Mouse (Mus musculus) lung, postnatal 25 days (tissue): ENCODE measurements around the gene Clcn3.
"Not testable (repeated sequence)": the region's sequence is repeated elsewhere in the genome, so short reads cannot be mapped to it uniquely, and the experiment has no call there.

Source experiments
- DNase-seq: peaks from one replicate; pipeline ENCODE4 v3.0.0; 2022; ENCODE audit warnings: low spot score

Clcn3 gene

GRCm38 (mm10) chr8:60982701-60983687, at the start of gene Clcn3:
TSS of gene Clcn3 (minus strand) at chr8:60983300.
- DNase-seq = peak; percentile 99

DNA sequence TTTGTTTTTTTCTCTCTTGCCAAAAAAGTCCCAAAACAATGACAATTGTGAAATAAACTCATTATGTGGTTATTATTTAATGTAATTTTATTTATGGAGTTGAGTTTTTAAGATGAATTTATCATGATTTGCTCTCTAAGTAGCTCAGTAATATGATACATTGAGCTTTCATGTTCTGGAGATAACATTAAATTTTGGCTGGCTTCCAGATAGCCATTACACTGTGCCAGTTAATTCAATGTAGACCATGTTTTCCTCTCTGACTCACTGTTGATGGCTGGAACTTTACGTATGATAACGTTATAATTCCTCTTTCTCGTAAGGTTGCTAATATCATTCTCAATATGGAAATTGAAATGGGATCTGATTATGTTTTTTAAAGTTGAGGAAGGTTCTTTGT, 13.4 kb upstream of the Clcn3 start:
- DNase-seq = no peak

- DNase-seq = no peak
Observed at GRCm38 (mm10) chr8:60993639-60993986, 10.5 kb upstream of the Clcn3 start.

DNA sequence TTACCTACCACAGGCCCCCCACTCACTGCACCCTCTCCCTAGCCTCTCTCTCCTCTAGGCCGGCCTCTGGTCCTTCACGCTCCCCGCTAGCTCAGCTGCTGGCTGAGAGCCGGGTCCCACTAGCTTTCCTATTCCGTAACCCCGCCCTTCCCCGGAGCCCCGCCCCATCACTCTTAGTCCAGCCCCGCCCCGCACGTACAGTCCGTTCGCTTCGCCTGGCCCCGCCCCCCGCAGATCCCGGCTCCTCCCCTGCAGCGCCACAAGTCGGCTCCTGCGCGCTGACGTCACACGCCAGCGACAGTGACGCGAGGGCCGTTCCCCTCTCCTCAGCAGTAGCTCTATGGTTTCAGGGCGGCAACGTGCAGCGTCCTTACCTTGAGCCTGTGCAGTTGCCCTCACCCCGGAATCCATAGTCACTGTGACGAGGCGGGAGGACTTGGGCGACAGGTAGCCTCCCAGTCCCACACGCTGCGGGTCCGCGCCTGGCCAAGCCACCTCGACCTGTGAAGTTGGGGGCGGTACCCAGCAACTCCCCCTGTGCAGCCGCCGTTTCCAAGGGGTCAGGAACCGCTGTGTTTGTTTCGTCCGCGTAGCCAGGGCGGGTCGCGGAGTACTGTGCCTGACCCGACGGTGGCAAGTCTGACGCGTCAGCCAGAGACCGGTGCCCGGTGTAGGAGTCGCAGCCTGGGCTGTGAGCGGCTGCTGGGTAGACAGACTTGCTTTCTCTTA, 10.0 kb upstream of the Clcn3 start, which contains the start of gene Nek1:
Nek1 (plus strand) TSS at position 286 of the 729 bp plus-strand sequence.
- DNase-seq = peak; percentile 98

DNA sequence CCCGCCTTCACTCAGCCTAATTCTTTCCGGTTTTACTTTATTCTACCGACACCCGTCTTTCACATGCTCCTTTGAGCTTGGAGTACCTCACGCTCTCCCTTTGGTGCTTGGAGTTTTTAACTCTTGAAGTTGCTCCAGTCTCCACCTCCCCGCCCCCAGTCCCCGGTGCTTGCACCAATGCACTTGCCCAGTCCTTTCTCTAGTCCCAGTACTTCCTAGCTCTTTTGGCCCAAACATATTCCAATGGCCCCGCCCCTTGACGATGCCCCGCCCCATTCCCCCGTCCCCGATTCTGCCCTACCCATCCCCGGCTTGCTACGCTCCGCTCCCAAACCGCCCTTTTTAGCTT, 9.4 kb upstream of the Clcn3 start:
- peak; percentile 80 for DNase-seq

DNA sequence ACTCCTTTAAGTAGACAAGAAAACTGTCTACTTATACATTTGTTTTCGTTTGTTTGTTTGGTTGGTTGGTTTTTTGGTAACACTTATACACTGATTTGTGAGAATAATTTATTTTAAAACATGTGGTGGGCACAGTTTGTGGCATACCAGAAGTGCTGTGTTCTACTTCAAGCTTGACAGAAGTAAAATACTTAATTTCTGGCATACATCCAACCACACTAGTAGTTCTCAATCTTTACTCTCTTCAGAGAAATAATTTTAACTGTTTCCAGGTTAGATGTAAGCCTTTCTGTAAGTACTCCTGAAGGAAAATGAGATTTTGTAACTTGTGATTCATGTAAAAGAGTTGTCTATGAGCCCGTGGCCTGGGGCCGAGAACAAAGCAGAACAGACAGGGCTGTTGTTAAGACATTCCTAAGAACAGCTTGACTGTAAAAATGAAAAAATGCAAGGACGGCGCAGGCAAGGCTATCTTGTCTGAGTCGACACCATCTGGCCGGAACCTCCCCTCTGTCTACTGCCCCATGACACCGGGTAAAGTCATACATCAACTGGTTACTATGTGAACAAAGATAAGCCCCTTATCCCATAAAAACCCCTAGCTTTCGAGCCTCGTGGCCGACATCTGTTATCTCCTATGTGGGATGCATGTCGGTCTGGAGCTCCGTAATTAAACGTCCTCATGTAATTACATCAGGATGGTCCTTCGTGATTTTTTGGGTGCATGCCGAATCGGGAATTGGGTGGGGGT, 1.3 kb upstream of the Clcn3 start:
- not testable (repeated sequence) for DNase-seq

GRCm38 (mm10) chr8:60983688-60984079, 584 bp upstream of the Clcn3 start:
- DNase-seq = peak; percentile 75

DNA sequence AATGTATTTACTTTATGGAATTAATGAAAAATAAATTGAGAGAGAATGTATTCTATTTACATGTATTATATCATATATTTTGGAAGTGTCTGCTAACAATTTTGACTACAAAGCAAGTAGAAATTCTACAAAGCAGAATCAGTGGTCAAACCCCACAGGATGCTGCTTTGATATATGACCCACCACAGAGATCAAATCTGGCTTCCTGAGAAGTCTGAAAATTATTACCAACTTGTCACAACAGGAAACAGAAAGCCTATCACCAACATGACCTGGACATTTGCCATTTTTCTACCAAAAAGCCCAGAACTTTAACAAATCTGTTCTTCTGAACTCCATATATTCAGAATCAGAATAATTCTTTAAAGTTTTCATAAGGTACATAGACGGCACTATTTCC, 1.7 kb downstream of the Clcn3 start:
- DNase-seq = no peak

DNA sequence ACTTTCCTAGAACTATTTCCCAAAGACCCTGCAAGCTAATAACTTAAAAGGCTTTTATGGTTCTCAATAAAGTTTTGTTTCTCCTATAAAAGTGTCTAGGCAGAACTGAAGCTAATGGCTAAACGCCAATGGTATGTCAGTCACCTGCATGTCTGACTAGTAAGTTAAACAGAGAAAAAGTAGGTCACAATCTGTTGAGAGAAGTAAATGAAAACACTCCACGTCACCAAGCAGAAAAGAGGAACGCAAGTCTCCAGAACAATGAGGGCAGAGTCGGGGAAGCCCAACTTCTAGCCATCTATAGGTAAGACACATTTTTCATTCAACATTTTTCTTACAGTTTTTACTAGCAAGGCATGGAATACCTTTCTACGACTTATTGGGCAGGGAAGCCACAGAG, 4.6 kb downstream of the Clcn3 start:
- DNase-seq = no peak

DNA sequence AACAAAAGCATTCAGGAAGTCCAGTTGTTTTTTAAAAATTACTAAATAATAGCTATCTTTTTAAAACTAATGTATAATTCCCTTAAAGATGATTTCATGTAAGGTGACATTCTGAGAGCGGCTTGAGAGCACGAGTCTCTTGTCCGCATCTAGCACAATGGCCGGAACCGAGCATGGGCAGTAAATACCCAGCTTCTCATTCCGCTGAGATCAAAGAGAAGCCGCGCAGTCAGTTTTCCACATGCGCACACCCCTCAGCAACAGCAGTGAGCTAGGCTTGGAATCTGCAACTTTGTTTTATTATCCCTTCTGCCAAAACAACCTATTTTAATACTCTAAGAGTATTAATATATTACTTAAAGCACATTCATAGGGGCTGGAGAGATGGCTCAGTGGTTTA, 6.3 kb downstream of the Clcn3 start:
- no peak for DNase-seq

DNA sequence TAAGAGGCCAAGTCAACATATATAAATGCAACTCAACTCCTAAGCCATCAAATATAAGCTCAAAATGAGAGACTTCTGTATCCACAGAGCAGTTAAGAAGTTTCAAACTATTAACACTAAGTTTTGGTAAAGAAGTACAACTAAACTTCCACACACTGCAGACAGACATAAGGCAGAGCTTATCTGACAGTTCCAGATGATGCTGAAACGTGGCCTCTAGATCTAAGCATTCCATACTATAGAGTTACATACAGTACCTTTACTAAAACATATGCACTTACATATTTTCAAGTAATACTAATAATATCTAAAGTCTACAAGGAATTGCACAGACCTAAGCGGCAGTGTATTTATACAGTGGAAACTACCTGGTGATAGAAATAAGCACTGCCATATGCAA, 8.3 kb downstream of the Clcn3 start:
- no peak for DNase-seq

GRCm38 (mm10) chr8:60973448-60973847, 9.7 kb downstream of the Clcn3 start:
- no peak for DNase-seq

GRCm38 (mm10) chr8:60971808-60972207, 11.3 kb downstream of the Clcn3 start:
- no peak for DNase-seq

- DNase-seq = no peak
Observed at GRCm38 (mm10) chr8:60969091-60969490, 14.0 kb downstream of the Clcn3 start.

DNA sequence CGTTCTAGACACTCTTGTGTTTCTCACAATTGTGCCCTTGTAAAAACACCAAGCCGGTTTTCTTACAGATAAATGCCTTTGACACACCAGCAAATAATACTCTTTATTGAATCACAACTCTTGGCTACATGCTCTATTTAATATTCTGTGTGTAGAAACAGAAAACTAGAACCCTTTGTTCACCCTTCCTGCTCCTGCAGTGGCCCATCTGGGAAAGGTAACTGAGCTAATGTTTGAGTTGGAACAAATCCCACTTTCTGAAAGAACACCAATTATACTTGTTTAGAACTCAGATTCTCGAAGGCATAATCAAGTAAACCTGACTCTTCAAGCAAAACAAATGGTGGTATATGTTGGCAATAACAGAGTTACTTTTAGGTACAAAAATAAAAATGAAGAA, 17.4 kb downstream of the Clcn3 start:
- DNase-seq = no peak

DNA sequence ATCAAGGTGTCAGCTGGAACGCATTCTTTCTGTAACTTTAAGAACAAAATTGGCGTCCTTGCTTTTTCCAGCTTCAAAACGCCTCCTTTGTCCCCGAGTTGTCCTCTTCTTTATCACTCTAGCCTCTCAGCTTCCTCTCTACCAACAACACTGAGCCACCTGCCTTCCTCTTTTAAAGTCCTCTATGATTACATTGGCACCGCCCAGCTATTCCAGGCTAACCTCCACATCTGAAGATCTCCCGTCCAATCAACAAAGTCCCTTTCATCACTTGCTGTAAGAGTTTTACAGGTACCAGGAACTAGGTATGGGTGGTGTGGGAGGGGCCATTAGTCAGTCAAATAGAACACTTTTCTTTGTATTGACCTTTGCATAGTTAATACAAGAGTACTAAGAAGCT, 17.8 kb downstream of the Clcn3 start:
- no peak for DNase-seq

DNA sequence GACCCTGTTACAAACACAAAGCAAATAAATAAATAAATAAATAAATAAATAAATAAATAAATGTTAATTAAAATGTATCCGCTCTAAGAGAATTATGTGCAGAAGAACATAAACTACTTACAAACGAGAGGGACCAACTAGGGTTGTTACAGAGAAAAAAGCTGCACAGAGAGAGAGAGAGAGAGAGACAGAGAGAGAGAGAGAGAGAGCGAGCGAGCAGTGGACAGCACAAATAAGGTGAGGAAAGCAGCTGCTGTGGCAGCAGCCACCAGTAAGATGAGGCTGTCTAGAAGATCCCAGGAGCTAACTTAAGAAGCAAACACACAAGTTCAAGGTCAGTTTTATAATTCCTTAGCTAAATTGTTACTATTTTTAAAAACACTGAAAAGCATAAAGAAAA, 18.6 kb downstream of the Clcn3 start:
- no peak for DNase-seq

- no peak for DNase-seq
Observed at GRCm38 (mm10) chr8:60963931-60964330, 19.2 kb downstream of the Clcn3 start.

DNA sequence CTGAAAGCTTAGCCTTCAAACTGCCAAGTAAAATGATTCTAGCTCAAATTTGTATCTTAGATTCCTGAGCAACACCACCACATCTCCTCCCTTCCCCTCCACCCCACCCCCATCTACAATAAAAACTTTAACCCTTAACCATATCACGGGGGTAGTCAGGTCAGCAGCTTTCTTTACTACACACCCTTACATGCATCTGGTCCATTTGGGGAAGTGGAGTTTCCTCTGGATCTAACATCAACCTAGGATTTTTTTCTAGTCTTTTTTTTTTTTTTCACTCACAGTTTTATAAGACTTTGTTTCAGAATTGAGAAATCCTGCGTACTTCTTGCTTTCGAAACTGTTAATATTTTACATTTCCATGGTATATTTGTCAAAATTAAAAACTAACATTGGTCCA, 20.3 kb downstream of the Clcn3 start:
- no peak for DNase-seq

DNA sequence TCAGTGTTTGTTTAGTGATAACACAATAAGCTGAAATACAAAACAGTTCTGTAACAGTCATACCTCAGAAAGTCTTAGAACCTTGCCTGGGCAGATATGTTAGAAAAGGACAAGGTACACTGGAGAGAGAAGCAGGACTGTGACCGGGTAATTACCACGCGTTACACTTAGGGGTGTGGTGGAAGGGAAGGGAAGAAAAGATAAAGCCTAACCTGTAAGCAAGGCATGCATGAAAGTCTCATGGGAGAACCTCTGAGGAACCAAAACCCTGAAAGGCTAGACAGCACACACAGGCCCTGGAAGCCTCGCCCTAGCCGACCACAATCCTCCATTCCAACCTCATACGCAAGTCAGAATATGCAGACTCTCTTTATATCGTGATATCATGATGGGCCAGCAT, 26.3 kb downstream of the Clcn3 start:
- no peak for DNase-seq

DNA sequence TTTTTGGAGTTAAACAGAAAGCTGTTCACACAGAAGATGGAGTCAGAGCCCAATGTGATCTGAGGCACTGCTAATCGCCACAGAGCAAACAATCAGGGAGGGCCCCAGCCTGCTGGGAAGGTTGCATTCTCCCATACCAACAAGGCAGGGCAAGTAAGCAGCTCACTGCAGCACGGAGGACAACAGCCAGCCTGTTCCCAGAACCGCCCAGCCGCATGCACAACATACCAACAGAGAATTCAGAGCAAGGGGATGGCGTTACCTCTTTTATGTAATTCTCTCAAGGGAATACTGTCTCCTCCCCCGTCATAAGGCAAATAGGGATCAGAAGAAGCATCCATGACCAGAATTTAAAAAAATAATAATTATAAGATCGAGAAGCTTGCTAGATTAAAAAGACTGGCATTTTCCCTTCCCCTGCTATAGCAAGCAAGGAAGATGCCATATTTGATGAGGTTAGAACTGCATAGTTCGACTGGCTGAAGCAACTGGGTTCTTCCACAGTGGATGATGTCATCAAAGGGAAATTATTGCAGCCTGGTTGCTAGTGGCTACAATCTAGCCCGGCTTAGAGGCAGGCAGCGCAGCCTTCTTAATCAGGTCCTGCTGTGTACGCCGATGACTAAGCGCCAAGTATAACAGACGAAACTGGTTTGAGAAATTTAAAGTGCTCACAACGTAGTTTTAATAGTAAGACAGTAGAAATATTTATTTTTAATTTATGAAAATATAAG, 28.7 kb downstream of the Clcn3 start:
- DNase-seq = peak; percentile 78

DNA sequence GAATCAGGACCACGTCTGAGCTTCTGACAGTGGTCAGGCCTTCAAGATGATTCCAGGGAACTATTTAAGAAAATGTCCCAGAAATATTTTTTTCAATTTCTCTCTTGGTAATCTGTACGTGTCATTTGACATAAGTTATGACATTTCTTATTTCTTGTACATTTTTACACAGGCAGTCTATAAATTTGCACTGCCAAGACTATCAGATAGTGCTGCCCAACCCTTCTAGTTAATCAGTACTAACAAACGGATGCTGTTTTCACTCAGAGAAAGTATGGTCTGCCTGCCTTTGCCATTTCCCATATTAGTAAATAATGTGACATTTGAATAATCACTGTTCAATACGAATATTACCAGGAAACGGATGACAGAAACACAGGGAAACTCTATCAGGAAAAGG, 30.3 kb downstream of the Clcn3 start:
- no peak for DNase-seq
